Mouse (Mus musculus) forebrain, embryonic 16.5 days (tissue): Measurements from ENCODE around the gene Ikzf1. TPM values are rescaled to one million over a fixed set of nuclear protein-coding genes. Genes with fewer than 3 reads are reported as not detected.

Source experiments
- ATAC-seq: fragments of 200-750 bp; cut with Nextera tagmentation; 2 replicates; pipeline ENCODE4 v1.8.0; 2017; ENCODE audit warnings: mild to moderate bottlenecking, moderate library complexity
- H3K27ac ChIP-seq: fragments of 300-500 bp; sonication (generic); 2 replicates; pipeline ENCODE4 v1.5.1; 2014; ENCODE audit warnings: low read length, control low read depth
- H3K27me3 ChIP-seq: fragments of 300-500 bp; sonication (generic); replicated peaks from 2 replicates; pipeline ENCODE4 v1.6.1; 2014; ENCODE audit warnings: low read length; ENCODE audit not compliant: control insufficient read depth, insufficient read depth
- H3K36me3 ChIP-seq: fragments of 300-500 bp; sonication (generic); 2 replicates; pipeline ENCODE4 v1.6.1; 2014; ENCODE audit not compliant: control insufficient read depth, insufficient read depth
- H3K4me1 ChIP-seq: fragments of 300-500 bp; sonication (generic); replicated peaks from 2 replicates; pipeline ENCODE4 v1.6.1; 2014; ENCODE audit warnings: low read length; ENCODE audit not compliant: control insufficient read depth, insufficient read depth
- H3K4me2 ChIP-seq: fragments of 300-500 bp; sonication (generic); 2 replicates; pipeline ENCODE4 v1.6.1; 2014; ENCODE audit warnings: mild to moderate bottlenecking, low read length, control low read depth
- H3K4me3 ChIP-seq: fragments of 300-500 bp; sonication (generic); replicated peaks from 2 replicates; pipeline ENCODE4 v1.5.1; 2014; ENCODE audit warnings: mild to moderate bottlenecking, low read length, control low read depth
- H3K9ac ChIP-seq: fragments of 300-500 bp; sonication (generic); replicated peaks from 2 replicates; pipeline ENCODE4 v1.6.1; 2014; ENCODE audit warnings: low read depth, low read length, control low read depth
- H3K9me3 ChIP-seq: fragments of 300-500 bp; sonication (generic); 2 replicates; pipeline ENCODE4 v1.6.1; 2016; ENCODE audit warnings: low read length; ENCODE audit not compliant: control insufficient read depth
- WGBS: fragments of 180-500 bp; shearing (Covaris S2); extraction: QIAGEN DNeasy Blood & Tissue Kit; methylation state at CpG from one replicate; pipeline ENCODE4 v1.1.7; 2014; 5-methylcytosine and 5-hydroxymethylcytosine counted together
- polyA plus RNA-seq: library from polyadenylated mRNA; unstranded; fragments of >200 nt; fragmentation: Nextera tagmentation; extraction: Ambion mirVana; gene quantifications from 2 replicates; pipeline ENCODE4 v1.2.1, GENCODE M21; 2015

The Ikzf1 gene
- polyA plus RNA-seq, 1 experiment from 2014 or later: 2.6 TPM

- no peaks in the 10 kb centered on the region for H3K27me3 ChIP-seq
- H3K9me3 ChIP-seq: no peaks in the 10 kb centered on the region
- no peak for ATAC-seq
- no peaks in the 10 kb centered on the region for H3K4me1 ChIP-seq
- 91% methylated on average over 6 of the region's 6 CpGs for WGBS
- no peaks in the 10 kb centered on the region for H3K36me3 ChIP-seq
- no peak overlapping the region for H3K4me2 ChIP-seq
- no peak overlapping the region for H3K9ac ChIP-seq
- no peak overlapping the region for H3K27ac ChIP-seq
- no peak overlapping the region for H3K4me3 ChIP-seq
These were observed 9.8 kb downstream of the Ikzf1 start for GRCm38 (mm10) chr11:11694472-11695177.

- Histone ChIP-seq H3K4me1 (no peaks in the 10 kb centered on the region), H3K27me3 (no peaks in the 10 kb centered on the region), H3K4me2 (no peak overlapping the region), H3K4me3 (no peak overlapping the region), H3K9me3 (no peaks in the 10 kb centered on the region), H3K36me3 (no peaks in the 10 kb centered on the region), H3K27ac (no peak overlapping the region), H3K9ac (no peak overlapping the region)
- ATAC-seq: no peak
- WGBS: 51% methylated on average over 6 of the region's 6 CpGs
These were observed 10.5 kb downstream of the Ikzf1 start for GRCm38 (mm10) chr11:11695211-11695887.

- Histone ChIP-seq H3K9ac (no peak overlapping the region), H3K36me3 (no peaks in the 10 kb centered on the region), H3K9me3 (no peaks in the 10 kb centered on the region), H3K4me1 (no peaks in the 10 kb centered on the region), H3K4me2 (no peak overlapping the region), H3K4me3 (no peak overlapping the region), H3K27me3 (no peaks in the 10 kb centered on the region), H3K27ac (no peak overlapping the region)
- 85% methylated on average over 4 of the region's 4 CpGs for WGBS
- no peak for ATAC-seq
These were observed 11.1 kb downstream of the Ikzf1 start for GRCm38 (mm10) chr11:11695907-11696306.

- Histone ChIP-seq H3K36me3 (no peaks in the 10 kb centered on the region), H3K27me3 (no peaks in the 10 kb centered on the region), H3K27ac (no peak overlapping the region), H3K4me1 (no peaks in the 10 kb centered on the region), H3K9me3 (no peaks in the 10 kb centered on the region), H3K4me3 (no peak overlapping the region), H3K9ac (no peak overlapping the region), H3K4me2 (no peak overlapping the region)
- WGBS: 88% methylated on average over 3 of the region's 3 CpGs
- no peak for ATAC-seq
These were observed 12.0 kb downstream of the Ikzf1 start for GRCm38 (mm10) chr11:11696814-11697213.

- Histone ChIP-seq H3K27me3 (no peaks in the 10 kb centered on the region), H3K9me3 (no peaks in the 10 kb centered on the region), H3K4me1 (no peaks in the 10 kb centered on the region), H3K9ac (no peak overlapping the region), H3K4me3 (no peak overlapping the region), H3K27ac (no peak overlapping the region), H3K4me2 (no peak overlapping the region), H3K36me3 (no peaks in the 10 kb centered on the region)
- 70% methylated on average over 6 of the region's 6 CpGs for WGBS
- no peak for ATAC-seq
These were observed 16.6 kb downstream of the Ikzf1 start for GRCm38 (mm10) chr11:11701378-11701777.

- no peak overlapping the region for H3K27ac ChIP-seq
- no peaks in the 10 kb centered on the region for H3K27me3 ChIP-seq
- no peak overlapping the region for H3K9ac ChIP-seq
- no peaks in the 10 kb centered on the region for H3K4me1 ChIP-seq
- H3K36me3 ChIP-seq: no peaks in the 10 kb centered on the region
- no peak overlapping the region for H3K4me3 ChIP-seq
- H3K9me3 ChIP-seq: no peaks in the 10 kb centered on the region
- no peak for ATAC-seq
- H3K4me2 ChIP-seq: no peak overlapping the region
These were observed 19.0 kb downstream of the Ikzf1 start for GRCm38 (mm10) chr11:11703776-11704175.

- 94% methylated on average over 9 of the region's 9 CpGs for WGBS
- Histone ChIP-seq H3K27me3 (no peaks in the 10 kb centered on the region), H3K9ac (no peak overlapping the region)
These were observed 23.4 kb downstream of the Ikzf1 start for GRCm38 (mm10) chr11:11708154-11708719.

GRCm38 (mm10) chr11:11709311-11709710, 24.5 kb downstream of the Ikzf1 start:
- H3K4me2 ChIP-seq: no peak overlapping the region
- H3K4me3 ChIP-seq: no peak overlapping the region
- no peak overlapping the region for H3K9ac ChIP-seq
- no peaks in the 10 kb centered on the region for H3K9me3 ChIP-seq
- H3K27me3 ChIP-seq: no peaks in the 10 kb centered on the region
- H3K27ac ChIP-seq: no peak overlapping the region
- H3K36me3 ChIP-seq: no peaks in the 10 kb centered on the region
- H3K4me1 ChIP-seq: no peaks in the 10 kb centered on the region
- WGBS: 95% methylated on average over 6 of the region's 6 CpGs
- no peak for ATAC-seq

More at GRCm38 (mm10) chr11:11708154-11708719, 23.4 kb downstream of the Ikzf1 start:
- no peaks in the 10 kb centered on the region for H3K9me3 ChIP-seq
- H3K27ac ChIP-seq: no peak overlapping the region
- H3K4me2 ChIP-seq: no peak overlapping the region
- no peak overlapping the region for H3K4me3 ChIP-seq
- no peaks in the 10 kb centered on the region for H3K4me1 ChIP-seq
- no peak for ATAC-seq
- no peaks in the 10 kb centered on the region for H3K36me3 ChIP-seq

GRCm38 (mm10) chr11:11710718-11711117, 25.9 kb downstream of the Ikzf1 start:
- Histone ChIP-seq H3K4me2 (no peak overlapping the region), H3K4me1 (no peaks in the 10 kb centered on the region), H3K27me3 (no peaks in the 10 kb centered on the region), H3K36me3 (no peaks in the 10 kb centered on the region), H3K9me3 (no peaks in the 10 kb centered on the region), H3K4me3 (no peak overlapping the region), H3K9ac (no peak overlapping the region), H3K27ac (no peak overlapping the region)
- ATAC-seq: no peak
